Mouse (Mus musculus) embryonic facial prominence, embryonic 15.5 days (tissue): ENCODE measurements around the gene Tac2. TPM values are rescaled to one million over a fixed set of nuclear protein-coding genes. Genes with fewer than 3 reads are reported as not detected.

Source experiments
- ATAC-seq: fragments of 200-750 bp; cut with Nextera tagmentation; 2 replicates; pipeline ENCODE4 v1.8.0; 2017; ENCODE audit warnings: low read depth, moderate TSS enrichment; ENCODE audit not compliant: insufficient number of reproducible peaks, low FRiP score, low TSS enrichment
- H3K27ac ChIP-seq: fragments of 300-500 bp; sonication (generic); replicated peaks from 2 replicates; pipeline ENCODE4 v1.5.1; 2015; ENCODE audit warnings: mild to moderate bottlenecking, inconsistent platforms
- H3K27me3 ChIP-seq: fragments of 300-500 bp; sonication (generic); 2 replicates; pipeline ENCODE4 v1.6.1; 2015; ENCODE audit warnings: inconsistent platforms
- H3K36me3 ChIP-seq: fragments of 300-500 bp; sonication (generic); 2 replicates; pipeline ENCODE4 v1.6.1; 2015; ENCODE audit warnings: mild to moderate bottlenecking, inconsistent platforms
- H3K4me1 ChIP-seq: fragments of 300-500 bp; sonication (generic); 2 replicates; pipeline ENCODE4 v1.6.1; 2015; ENCODE audit warnings: inconsistent platforms
- H3K4me2 ChIP-seq: fragments of 300-500 bp; sonication (generic); replicated peaks from 2 replicates; pipeline ENCODE4 v1.6.1; 2015; ENCODE audit warnings: mild to moderate bottlenecking, inconsistent platforms
- H3K4me3 ChIP-seq: fragments of 300-500 bp; sonication (generic); replicated peaks from 2 replicates; pipeline ENCODE4 v1.5.1; 2015; ENCODE audit warnings: mild to moderate bottlenecking, inconsistent platforms
- H3K9ac ChIP-seq: fragments of 300-500 bp; sonication (generic); 2 replicates; pipeline ENCODE4 v1.6.1; 2015; ENCODE audit warnings: inconsistent platforms
- H3K9me3 ChIP-seq: fragments of 300-500 bp; sonication (generic); replicated peaks from 2 replicates; pipeline ENCODE4 v1.6.1; 2016; ENCODE audit warnings: inconsistent platforms
- WGBS: fragments of 180-500 bp; shearing (Covaris S2); methylation state at CpG from one replicate; pipeline ENCODE4 v1.1.7; 2015; 5-methylcytosine and 5-hydroxymethylcytosine counted together
- polyA plus RNA-seq: library from polyadenylated mRNA; unstranded; fragments of >200 nt; fragmentation: Nextera tagmentation; extraction: Ambion mirVana; gene quantifications from 2 replicates; pipeline ENCODE4 v1.2.1, GENCODE M21; 2015

The Tac2 gene
- polyA plus RNA-seq = 0.25 TPM in 1 of 2 replicates, not detected in the other

DNA sequence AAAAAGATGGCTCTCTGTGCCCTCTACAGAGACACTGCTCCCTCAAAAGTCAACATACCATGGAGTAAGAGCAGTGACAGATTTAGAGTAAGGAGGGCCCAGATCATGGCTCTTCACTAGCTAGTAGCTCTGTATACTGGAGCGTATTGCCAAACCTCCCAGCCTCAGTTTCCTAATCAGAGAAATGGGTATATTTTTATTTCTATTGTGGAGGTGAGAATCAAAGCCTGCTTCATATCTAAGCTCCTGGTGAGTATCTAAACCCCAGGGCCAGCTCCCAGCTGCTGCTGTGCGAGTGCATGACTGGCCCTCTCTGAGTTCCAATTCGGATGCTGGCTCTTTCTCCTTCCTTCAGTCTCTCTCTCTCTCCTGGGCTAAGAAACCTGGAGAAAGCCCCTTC is at the start of gene Tac2:
Tac2 (plus strand) TSS at position 301 of the 400 bp plus-strand sequence.
- H3K4me3 ChIP-seq = no peak within 1 kb of the TSS
- peaks cover 24% of the 10 kb centered on the region; the same call in 1 of the 2 replicates for H3K27me3 ChIP-seq
- ATAC-seq = no peak
- H3K4me2 ChIP-seq = no peak within 1 kb of the TSS
- no peaks in the 10 kb centered on the region for H3K9me3 ChIP-seq
- H3K27ac ChIP-seq = no peak within 1 kb of the TSS
- no peak within 1 kb of the TSS for H3K9ac ChIP-seq
- no peaks in the 10 kb centered on the region for H3K36me3 ChIP-seq
- peaks cover 17% of the 10 kb centered on the region for H3K4me1 ChIP-seq
- 75% methylated on average over 3 of the region's 3 CpGs for WGBS

DNA sequence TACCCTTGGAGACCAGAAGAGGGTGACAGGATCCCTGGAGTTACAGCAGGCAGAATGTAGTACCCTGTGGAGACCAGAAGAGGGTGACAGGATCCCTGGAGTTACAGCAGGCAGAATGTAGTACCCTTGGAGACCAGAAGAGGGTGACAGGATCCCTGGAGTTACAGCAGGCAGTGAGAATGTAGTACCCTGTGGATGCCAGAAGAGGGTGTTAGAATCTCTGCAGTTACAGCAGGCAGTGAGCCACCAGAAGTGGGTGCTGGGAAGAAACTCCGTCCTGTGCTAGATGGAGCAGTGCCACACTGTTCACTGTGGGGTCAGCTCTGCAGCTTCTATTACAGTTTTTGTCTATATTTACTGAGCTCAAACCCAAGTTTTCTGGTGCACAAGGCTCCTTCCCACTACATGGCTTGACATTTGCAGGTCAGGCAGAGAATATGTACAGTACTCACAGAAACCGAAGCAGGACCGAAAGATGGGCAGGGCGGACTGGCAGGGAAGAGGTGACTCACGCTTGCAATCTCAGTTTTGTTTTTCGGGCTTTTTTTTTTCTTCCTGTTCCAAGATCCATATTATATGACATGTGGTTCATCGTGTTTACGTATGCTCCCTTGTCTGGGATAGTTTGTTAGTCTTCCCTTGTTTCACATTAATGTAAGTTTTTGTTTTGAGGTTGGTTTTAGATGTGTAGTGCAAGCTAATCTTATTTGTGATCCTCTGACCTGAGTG is 49.3 kb upstream of the Tac2 start:
- H3K4me2 ChIP-seq = no peak overlapping the region
- no peak overlapping the region for H3K4me3 ChIP-seq
- no peaks in the 10 kb centered on the region for H3K27me3 ChIP-seq
- peak overlapping the region; percentile 53 for H3K27ac ChIP-seq
- H3K9ac ChIP-seq = no peak overlapping the region
- peaks cover 16% of the 10 kb centered on the region for H3K4me1 ChIP-seq
- WGBS = 86% methylated on average over 8 of the region's 8 CpGs
- H3K36me3 ChIP-seq = no peaks in the 10 kb centered on the region
- no peaks in the 10 kb centered on the region for H3K9me3 ChIP-seq
- no peak for ATAC-seq

DNA sequence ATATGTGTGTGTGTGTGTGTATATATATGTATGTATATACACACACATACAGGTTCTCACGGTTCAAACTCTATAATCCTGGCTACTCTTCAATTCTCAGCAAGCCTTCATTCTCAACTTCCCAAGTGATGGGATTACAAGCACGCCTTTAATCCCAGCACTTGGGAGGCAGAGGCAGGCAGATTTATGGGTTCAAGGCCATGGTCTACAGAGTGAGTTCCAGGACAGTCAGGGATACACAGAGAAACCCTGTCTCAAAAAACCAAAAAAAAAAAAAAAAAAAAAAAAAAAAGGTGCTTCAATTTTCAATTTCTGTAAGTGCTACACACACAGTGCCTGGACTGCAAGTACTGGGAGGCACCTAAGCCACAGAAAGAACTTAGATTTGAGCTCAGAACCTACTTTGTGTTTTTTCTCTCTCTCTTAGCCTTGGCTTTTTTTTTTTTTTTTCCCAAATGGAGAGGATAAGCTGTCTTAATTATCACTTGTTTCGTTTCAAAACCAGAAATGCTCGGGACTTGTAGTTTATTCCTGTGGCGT is 48.3 kb upstream of the Tac2 start:
- no peak for ATAC-seq
- Histone ChIP-seq H3K9ac (no peak overlapping the region), H3K4me2 (peak overlapping the region; percentile 80), H3K4me1 (peaks cover 16% of the 10 kb centered on the region), H3K4me3 (peak overlapping the region; percentile 80), H3K36me3 (no peaks in the 10 kb centered on the region), H3K27ac (peak overlapping the region; percentile 92), H3K9me3 (no peaks in the 10 kb centered on the region), H3K27me3 (no peaks in the 10 kb centered on the region)
- 46% methylated on average over 5 of the region's 5 CpGs for WGBS

DNA sequence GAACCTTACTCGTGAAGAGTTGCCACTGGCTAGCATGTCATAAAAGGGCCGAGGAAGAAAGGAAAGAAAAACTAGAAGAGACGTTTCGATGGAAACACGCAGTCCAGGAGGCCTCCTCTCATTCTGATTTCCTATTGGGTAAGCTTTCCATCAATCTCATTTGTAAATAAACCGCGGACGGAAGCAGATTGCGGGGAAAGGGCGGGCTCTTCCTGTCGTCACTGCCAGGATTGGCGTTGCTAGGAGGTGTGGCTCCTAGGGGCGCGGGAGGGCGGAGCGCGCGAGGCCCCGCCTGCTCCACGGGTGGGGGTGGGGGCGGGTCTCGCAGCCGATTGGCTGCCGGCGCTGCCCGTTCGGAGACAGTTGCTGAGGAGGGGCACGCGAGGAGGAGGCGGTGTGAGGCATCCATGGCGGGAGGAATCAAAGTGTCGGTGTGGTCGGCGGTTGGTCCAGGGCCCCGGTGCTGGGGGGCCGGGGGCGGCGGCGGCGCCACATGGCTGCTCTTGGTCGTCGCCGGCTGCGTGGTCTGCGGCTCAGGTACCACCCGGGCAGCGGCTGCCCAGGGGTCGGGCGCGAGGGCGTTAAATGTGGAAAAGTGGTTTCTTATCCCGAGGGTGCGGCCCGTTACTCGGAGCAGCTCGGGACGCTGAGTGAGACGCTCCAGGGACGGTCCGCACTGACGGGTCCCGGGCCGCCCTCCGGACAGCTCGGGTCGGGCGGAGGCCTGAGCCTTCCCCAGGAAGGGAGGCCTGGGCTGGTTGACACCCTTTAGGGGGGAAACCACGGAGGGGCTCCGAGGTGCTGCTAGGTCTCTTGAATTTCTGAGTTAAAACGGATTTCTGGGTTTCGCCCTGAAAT is 47.4 kb upstream of the Tac2 start:
- Histone ChIP-seq H3K27me3 (no peaks in the 10 kb centered on the region), H3K4me2 (peak overlapping the region; percentile 80), H3K9me3 (no peaks in the 10 kb centered on the region), H3K4me3 (peak overlapping the region; percentile 80), H3K36me3 (no peaks in the 10 kb centered on the region), H3K27ac (peak overlapping the region; percentile 92), H3K9ac (peak overlapping the region; percentile 62), H3K4me1 (peaks cover 16% of the 10 kb centered on the region)
- under 1% methylated on average over 71 of the region's 71 CpGs for WGBS
- peak; percentile 97 for ATAC-seq

DNA sequence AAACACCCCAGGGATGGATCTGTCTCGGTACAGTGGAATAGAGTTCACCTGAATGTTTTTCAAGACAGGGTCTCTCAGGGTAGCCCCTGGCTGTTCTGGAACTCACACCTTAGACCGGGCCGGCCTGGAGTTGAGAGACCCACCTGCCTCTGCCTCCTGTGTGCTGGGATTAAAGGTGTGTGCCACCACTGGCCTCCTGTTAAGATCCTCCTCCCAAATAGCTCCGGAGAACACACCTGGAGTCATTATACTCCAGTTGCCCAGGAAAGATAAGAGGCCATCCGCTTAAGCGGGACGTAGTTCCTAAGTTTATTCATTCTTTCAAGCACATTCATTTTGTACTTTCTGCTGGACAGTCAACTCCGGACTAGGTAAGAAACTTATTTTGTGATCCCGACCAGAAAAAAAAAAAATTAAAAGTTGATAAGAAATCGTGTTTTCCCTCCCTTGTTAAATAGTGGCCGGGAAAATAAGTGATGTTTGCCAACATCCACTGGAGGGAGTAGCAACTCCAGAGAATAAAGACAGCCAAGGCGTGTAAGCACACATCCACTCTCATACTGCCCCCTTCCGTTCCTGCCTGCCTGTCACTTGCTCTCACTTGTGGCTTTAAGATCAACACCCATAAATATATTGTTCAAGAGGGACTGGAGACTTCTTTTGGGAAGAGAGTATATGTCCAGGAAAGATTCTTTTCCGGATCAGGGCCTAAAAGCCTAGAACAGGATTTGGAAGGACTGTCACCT is 46.5 kb upstream of the Tac2 start:
- Histone ChIP-seq H3K27ac (peak overlapping the region; percentile 75), H3K4me3 (peak overlapping the region; percentile 80), H3K4me1 (peaks cover 16% of the 10 kb centered on the region), H3K36me3 (no peaks in the 10 kb centered on the region), H3K27me3 (no peaks in the 10 kb centered on the region), H3K9me3 (no peaks in the 10 kb centered on the region), H3K9ac (peak overlapping the region; percentile 62), H3K4me2 (peak overlapping the region; percentile 80)
- WGBS = 9% methylated on average over 14 of the region's 14 CpGs
- ATAC-seq = no peak

DNA sequence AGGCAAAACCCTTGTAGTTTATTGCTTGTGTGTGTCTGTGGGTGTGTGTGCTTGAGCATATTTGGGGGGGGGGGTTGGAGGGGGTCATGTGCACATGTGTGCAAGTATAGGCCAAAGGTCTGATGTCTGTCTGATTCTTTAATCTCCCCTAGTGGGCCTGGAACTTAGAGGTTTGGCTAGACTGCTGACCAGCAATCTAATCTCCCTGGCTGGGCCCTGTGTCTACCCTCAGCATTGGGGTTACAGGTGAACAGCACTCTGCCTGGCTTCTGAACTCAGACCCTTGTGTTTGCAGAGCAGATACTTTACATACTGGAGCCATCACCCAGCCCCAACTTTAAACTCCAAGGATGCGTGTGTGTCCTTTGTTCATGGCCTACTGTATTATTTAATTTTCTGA is 45.1 kb upstream of the Tac2 start:
- H3K9me3 ChIP-seq = no peaks in the 10 kb centered on the region
- WGBS = 88% methylated on average over 1 of the region's 1 CpGs
- no peak overlapping the region for H3K9ac ChIP-seq
- no peak for ATAC-seq
- H3K4me3 ChIP-seq = no peak overlapping the region
- no peaks in the 10 kb centered on the region for H3K36me3 ChIP-seq
- no peaks in the 10 kb centered on the region for H3K27me3 ChIP-seq
- H3K4me1 ChIP-seq = peaks cover 16% of the 10 kb centered on the region
- no peak overlapping the region for H3K4me2 ChIP-seq
- H3K27ac ChIP-seq = no peak overlapping the region

DNA sequence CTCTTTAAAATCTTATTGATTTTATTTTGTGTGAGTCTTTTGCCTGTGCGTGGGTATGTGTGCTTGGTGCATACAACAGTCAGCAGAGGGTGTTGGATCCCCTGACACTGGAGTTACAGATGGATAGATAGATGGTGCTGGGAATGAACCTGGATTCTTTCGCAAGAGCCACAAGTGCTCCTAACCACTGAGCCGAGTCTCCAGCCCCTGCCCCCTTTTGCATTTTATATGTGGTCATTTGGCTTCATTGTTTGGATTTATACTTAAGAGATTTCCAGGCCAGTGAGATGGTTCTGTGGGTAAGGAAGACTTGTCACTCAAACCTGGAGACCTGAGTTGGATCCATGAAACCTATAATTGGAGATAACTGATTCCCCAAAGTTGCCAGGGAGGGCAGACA is 44.4 kb upstream of the Tac2 start:
- H3K4me2 ChIP-seq = no peak overlapping the region
- ATAC-seq = no peak
- H3K9me3 ChIP-seq = no peaks in the 10 kb centered on the region
- no peak overlapping the region for H3K27ac ChIP-seq
- H3K36me3 ChIP-seq = no peaks in the 10 kb centered on the region
- H3K27me3 ChIP-seq = no peaks in the 10 kb centered on the region
- WGBS = 91% methylated on average over 3 of the region's 3 CpGs
- H3K9ac ChIP-seq = no peak overlapping the region
- no peak overlapping the region for H3K4me3 ChIP-seq
- H3K4me1 ChIP-seq = peaks cover 15% of the 10 kb centered on the region

DNA sequence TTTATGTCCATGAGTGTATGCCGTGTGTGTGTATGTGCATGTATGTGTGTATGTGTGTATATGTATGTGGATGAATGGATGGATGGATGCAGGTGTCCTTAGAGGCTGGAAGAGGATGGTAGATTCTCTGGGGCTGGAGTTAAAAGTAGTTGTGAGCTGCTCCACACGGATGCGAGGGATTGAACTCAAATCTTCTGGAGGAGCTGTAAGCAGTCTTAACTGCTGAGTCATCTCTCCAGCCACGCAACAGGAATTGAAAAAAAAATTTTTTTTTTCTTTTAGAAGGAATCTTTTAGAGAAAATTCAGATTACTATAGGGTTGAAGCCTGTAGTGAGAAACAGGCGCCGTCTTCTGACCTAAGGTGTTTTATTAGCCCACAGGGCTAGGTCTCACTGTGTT is 41.4 kb upstream of the Tac2 start:
- no peaks in the 10 kb centered on the region for H3K9me3 ChIP-seq
- H3K27ac ChIP-seq = no peak overlapping the region
- H3K9ac ChIP-seq = no peak overlapping the region
- H3K27me3 ChIP-seq = no peaks in the 10 kb centered on the region
- WGBS = 76% methylated on average over 6 of the region's 6 CpGs
- H3K4me1 ChIP-seq = 0 out of 2 replicates have a peak, but pooled peaks cover 9% of the 10 kb centered on the region
- H3K4me3 ChIP-seq = no peak overlapping the region
- no peak overlapping the region for H3K4me2 ChIP-seq
- no peak for ATAC-seq
- no peaks in the 10 kb centered on the region for H3K36me3 ChIP-seq

DNA sequence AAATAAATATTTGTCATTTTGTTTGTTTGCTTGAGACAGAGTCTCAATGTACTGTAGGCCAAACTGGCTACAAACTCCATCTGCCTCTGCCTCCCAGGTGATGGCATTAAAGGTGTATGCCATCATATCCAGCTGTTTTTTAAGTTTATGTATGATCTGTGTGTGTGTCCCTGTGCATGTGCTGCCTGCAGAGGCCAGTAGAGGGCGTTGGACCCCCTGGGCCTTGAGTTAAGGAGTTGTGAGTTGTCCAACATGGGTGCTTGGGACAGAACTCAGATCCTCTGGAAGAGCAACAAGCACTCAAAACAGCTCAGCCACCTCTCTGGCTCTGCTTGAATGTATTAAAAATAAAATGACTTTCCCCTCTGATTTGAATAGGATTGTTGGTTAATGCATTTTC is 33.2 kb upstream of the Tac2 start:
- no peak overlapping the region for H3K27ac ChIP-seq
- no peaks in the 10 kb centered on the region for H3K27me3 ChIP-seq
- 27% methylated on average over 1 of the region's 1 CpGs for WGBS
- H3K4me1 ChIP-seq = 0 out of 2 replicates have a peak, but pooled peaks cover 2% of the 10 kb centered on the region
- no peak overlapping the region for H3K9ac ChIP-seq
- no peak overlapping the region for H3K4me2 ChIP-seq
- ATAC-seq = no peak
- no peaks in the 10 kb centered on the region for H3K9me3 ChIP-seq
- H3K36me3 ChIP-seq = peaks cover 36% of the 10 kb centered on the region
- H3K4me3 ChIP-seq = no peak overlapping the region

DNA sequence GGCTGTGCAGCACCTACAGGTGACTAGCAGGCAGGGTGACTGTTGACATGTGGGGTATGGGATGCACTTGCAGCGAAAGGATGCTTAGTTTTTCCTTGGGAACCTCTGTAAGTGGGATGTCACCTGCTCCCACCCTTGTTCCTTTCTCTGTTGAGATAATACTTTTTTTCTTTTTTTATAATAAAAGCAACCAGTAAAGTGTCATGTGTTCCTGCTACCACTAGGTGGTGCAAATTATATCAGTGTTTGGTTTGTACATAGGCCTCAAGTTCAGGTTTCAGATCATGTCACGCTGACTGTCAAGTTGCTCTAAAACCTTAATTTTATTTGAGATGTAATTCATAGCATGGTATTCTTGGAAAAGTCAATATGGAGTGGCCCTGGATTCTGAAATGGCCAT is 29.6 kb upstream of the Tac2 start:
- 43% methylated on average over 2 of the region's 2 CpGs for WGBS
- ATAC-seq = no peak
- Histone ChIP-seq H3K27ac (no peak overlapping the region), H3K4me1 (no peaks in the 10 kb centered on the region), H3K9ac (no peak overlapping the region), H3K36me3 (peaks cover 60% of the 10 kb centered on the region), H3K4me2 (no peak overlapping the region), H3K27me3 (no peaks in the 10 kb centered on the region), H3K4me3 (no peak overlapping the region), H3K9me3 (no peaks in the 10 kb centered on the region)

DNA sequence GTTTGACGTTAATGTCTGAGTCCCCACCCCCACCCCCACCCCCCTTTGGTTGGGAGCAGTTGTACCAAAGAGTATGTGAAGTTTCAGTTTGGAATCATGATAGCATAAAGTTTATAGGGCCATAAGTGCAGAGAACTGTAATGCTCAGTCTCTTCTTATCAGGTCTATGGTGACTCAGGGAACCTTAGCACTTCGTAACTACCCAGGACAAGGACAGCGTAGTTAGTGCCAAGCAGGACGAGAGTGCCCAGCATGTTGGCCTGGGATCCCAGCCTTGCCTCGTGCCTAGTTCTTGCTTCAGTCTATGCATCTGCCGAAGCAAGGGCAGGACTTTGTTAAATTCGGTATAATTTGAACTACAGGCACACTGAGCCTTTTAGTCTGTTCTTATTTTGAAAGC is 28.5 kb upstream of the Tac2 start:
- no peaks in the 10 kb centered on the region for H3K9me3 ChIP-seq
- no peak overlapping the region for H3K4me3 ChIP-seq
- H3K27ac ChIP-seq = no peak overlapping the region
- ATAC-seq = no peak
- H3K4me1 ChIP-seq = no peaks in the 10 kb centered on the region
- H3K36me3 ChIP-seq = peaks cover 52% of the 10 kb centered on the region
- H3K27me3 ChIP-seq = no peaks in the 10 kb centered on the region
- no peak overlapping the region for H3K9ac ChIP-seq
- WGBS = 89% methylated on average over 7 of the region's 7 CpGs
- H3K4me2 ChIP-seq = no peak overlapping the region
